Mouse (Mus musculus) MEL (cell line): ENCODE results near the gene Mthfd1l. TPM values are rescaled to one million over a fixed set of nuclear protein-coding genes. Genes with fewer than 3 reads are reported as not detected.

Experiments
- DNase-seq: peaks from one replicate; pipeline ENCODE4 v3.0.0; 2011; ENCODE audit warnings: low read depth, low spot score
- H3K27ac ChIP-seq: 2 replicates; pipeline ENCODE4 v1.5.1; 2012; ENCODE audit warnings: low read depth, mild to moderate bottlenecking, control low read depth, low read length, moderate library complexity; ENCODE audit not compliant: control insufficient read depth
- H3K27me3 ChIP-seq, 2 experiments: fragments of 150-350 bp in 1 of 2; sonication (generic) in 1 of 2; 2 replicates each; pipeline ENCODE4 v1.6.1; 2012; ENCODE audit warnings: low read length in 2 of 2, mild to moderate bottlenecking in 2 of 2, improper control_type of control experiment in 1 of 2, moderate library complexity in 1 of 2; ENCODE audit not compliant: insufficient read depth in 2 of 2, control insufficient read depth in 1 of 2
- H3K36me3 ChIP-seq, 2 experiments: 2 replicates each; pipeline ENCODE4 v1.6.1; 2012 to 2014; ENCODE audit warnings: low read length in 2 of 2, improper control_type of control experiment in 1 of 2, inconsistent platforms in 1 of 2, mild to moderate bottlenecking in 1 of 2; ENCODE audit not compliant: insufficient read depth in 2 of 2, control insufficient read depth in 1 of 2
- H3K4me1 ChIP-seq, 2 experiments: fragments of 150-350 bp in 1 of 2; sonication (generic) in 1 of 2; 2 replicates each; pipeline ENCODE4 v1.6.1; 2012; ENCODE audit warnings: low read length in 2 of 2, improper control_type of control experiment in 1 of 2, mild to moderate bottlenecking in 1 of 2; ENCODE audit not compliant: insufficient read depth in 2 of 2, control insufficient read depth in 1 of 2
- H3K4me3 ChIP-seq, 2 experiments: fragments of 150-350 bp in 1 of 2; sonication (generic) in 1 of 2; 2 replicates each; pipeline ENCODE4 v1.5.1; 2012; ENCODE audit warnings: low read depth in 2 of 2, low read length in 2 of 2, mild to moderate bottlenecking in 2 of 2, moderate library complexity in 2 of 2, control low read depth in 1 of 2, improper control_type of control experiment in 1 of 2; ENCODE audit not compliant: control insufficient read depth in 1 of 2, insufficient read depth in 1 of 2
- H3K79me2 ChIP-seq: 2 replicates; pipeline ENCODE4 v1.6.1; 2012; ENCODE audit warnings: mild to moderate bottlenecking, low read length, moderate library complexity; ENCODE audit not compliant: control insufficient read depth, poor library complexity, insufficient read depth
- H3K9ac ChIP-seq: 2 replicates; pipeline ENCODE4 v1.6.1; 2012; ENCODE audit warnings: low read depth, mild to moderate bottlenecking, control low read depth, low read length, moderate library complexity; ENCODE audit not compliant: control insufficient read depth, poor library complexity, severe bottlenecking
- H3K9me3 ChIP-seq: fragments of 150-350 bp; sonication (generic); replicated peaks from 2 replicates; pipeline ENCODE4 v1.6.1; 2012; ENCODE audit warnings: mild to moderate bottlenecking, low read length, improper control_type of control experiment, moderate library complexity; ENCODE audit not compliant: insufficient read depth
- BHLHE40 ChIP-seq: IDR thresholded peaks from 2 replicates; pipeline ENCODE4 v1.6.1; 2012; ENCODE audit warnings: low read depth, mild to moderate bottlenecking, inconsistent platforms, low read length, improper control_type of control experiment, borderline replicate concordance
- CHD2 ChIP-seq: IDR thresholded peaks from 2 replicates; pipeline ENCODE4 v1.6.1; 2011; ENCODE audit warnings: low read length, improper control_type of control experiment
- E2F4 ChIP-seq: IDR thresholded peaks from 2 replicates; pipeline ENCODE4 v1.6.1; 2011; ENCODE audit warnings: low read depth, low read length, improper control_type of control experiment, borderline replicate concordance
- ELF1 ChIP-seq: IDR thresholded peaks from 2 replicates; pipeline ENCODE4 v1.6.1; 2014; ENCODE audit warnings: low read depth, mild to moderate bottlenecking, inconsistent platforms, low read length, improper control_type of control experiment, moderate library complexity
- JUND ChIP-seq: IDR thresholded peaks from 2 replicates; pipeline ENCODE4 v1.6.1; 2011; ENCODE audit warnings: low read depth, mild to moderate bottlenecking, improper control_type of control experiment, low read length
- KAT2A ChIP-seq: conservative IDR thresholded peaks from 2 replicates; pipeline ENCODE4 v1.6.1; 2012; ENCODE audit warnings: low read depth, low read length, improper control_type of control experiment, inconsistent platforms
- MYC ChIP-seq: IDR thresholded peaks from 2 replicates; pipeline ENCODE4 v1.6.1; 2011; ENCODE audit warnings: low read depth, mild to moderate bottlenecking, low read length, improper control_type of control experiment, moderate library complexity
- POLR2A ChIP-seq, 2 experiments: IDR thresholded peaks; 2 replicates each; pipeline ENCODE4 v1.6.1; 2011 to 2012; ENCODE audit warnings: low read length in 2 of 2, mild to moderate bottlenecking in 2 of 2, control low read depth in 1 of 2, improper control_type of control experiment in 1 of 2, low read depth in 1 of 2, moderate library complexity in 1 of 2; ENCODE audit not compliant: control insufficient read depth in 1 of 2, insufficient read depth in 1 of 2, poor library complexity in 1 of 2
- POLR2AphosphoS5 ChIP-seq: IDR thresholded peaks from 2 replicates; pipeline ENCODE4 v1.6.1; 2012; ENCODE audit warnings: low read depth, borderline replicate concordance, mild to moderate bottlenecking, inconsistent platforms, low read length, moderate library complexity, mixed read lengths
- RCOR1 ChIP-seq: IDR thresholded peaks from 2 replicates; pipeline ENCODE4 v1.6.1; 2012; ENCODE audit warnings: low read depth, mild to moderate bottlenecking, inconsistent platforms, low read length, improper control_type of control experiment
- SIN3A ChIP-seq: IDR thresholded peaks from 2 replicates; pipeline ENCODE4 v1.6.1; 2012; ENCODE audit warnings: low read length, improper control_type of control experiment, inconsistent platforms
- TBP ChIP-seq: IDR thresholded peaks from 2 replicates; pipeline ENCODE4 v1.8.0; 2011; ENCODE audit warnings: low read depth, low read length, improper control_type of control experiment
- UBTF ChIP-seq: IDR thresholded peaks from 2 replicates; pipeline ENCODE4 v1.6.1; 2012; ENCODE audit warnings: low read depth, mild to moderate bottlenecking, inconsistent platforms, low read length, improper control_type of control experiment, moderate library complexity, borderline replicate concordance; ENCODE audit not compliant: insufficient read depth
- USF2 ChIP-seq, 2 experiments: IDR thresholded peaks; 2 replicates each; pipeline ENCODE4 v1.6.1; 2011 to 2012; ENCODE audit warnings: improper control_type of control experiment in 2 of 2, low read length in 2 of 2, borderline replicate concordance in 1 of 2, inconsistent platforms in 1 of 2, low read depth in 1 of 2, mild to moderate bottlenecking in 1 of 2; ENCODE audit not compliant: insufficient read depth in 1 of 2
- ZC3H11A ChIP-seq: IDR thresholded peaks from 2 replicates; pipeline ENCODE4 v1.6.1; 2012; ENCODE audit warnings: low read depth, mild to moderate bottlenecking, inconsistent platforms, low read length, improper control_type of control experiment
- polyA plus RNA-seq, 2 experiments: library from polyadenylated mRNA; stranded (reverse) in 1 of 2; unstranded in 1 of 2; fragments of >175 nt in 1 of 2; fragments of >200 nt in 1 of 2; gene quantifications; 2 replicates each; pipeline versions ENCODE4 v1.2.1 to v1.2.4; 2012; ENCODE audit warnings: low replicate concordance in 2 of 2, low read depth in 1 of 2; ENCODE audit not compliant: insufficient read length in 2 of 2, insufficient read depth in 1 of 2, missing spikeins in 1 of 2
- total RNA-seq: library from RNA; depleted of rRNA; stranded (reverse); fragments of 300-350 nt; gene quantifications from 2 replicates; pipeline ENCODE4 v1.2.3, GENCODE M21; 2012

The Mthfd1l gene
- total and polyA plus RNA-seq, 3 experiments, result 43.1 to 1,097 (median 83.0) TPM

- H3K4me1 ChIP-seq, result peaks cover 8 to 16% of the 10 kb centered on the region in 2 experiments
- H3K9ac ChIP-seq, result no peak overlapping the region
- no peaks in the 10 kb centered on the region for H3K79me2 ChIP-seq
- H3K9me3 ChIP-seq, result no peaks in the 10 kb centered on the region
- DNase-seq, result no peak
- peaks cover 3 to 19% of the 10 kb centered on the region in 2 experiments for H3K36me3 ChIP-seq
- H3K27ac ChIP-seq, result no peak overlapping the region
- no peaks in the 10 kb centered on the region for H3K27me3 ChIP-seq
- H3K4me3 ChIP-seq, result no peak overlapping the region
- no peak for TF ChIP-seq MYC
- TF ChIP-seq UBTF, result no peak
- no peak for TF ChIP-seq RCOR1
- no peak for TF ChIP-seq JUND
- TF ChIP-seq SIN3A, result no peak
- no peak for TF ChIP-seq CHD2
- no peak for TF ChIP-seq POLR2AphosphoS5
- no peak for TF ChIP-seq KAT2A
- no peak for TF ChIP-seq BHLHE40
Measured at GRCm38 (mm10) chr10:4119287-4119686, 146.4 kb downstream of the Mthfd1l start.

GRCm38 (mm10) chr10:4120708-4121107, 147.8 kb downstream of the Mthfd1l start:
- Histone ChIP-seq H3K36me3 (peaks cover 3 to 26% of the 10 kb centered on the region in 2 experiments), H3K79me2 (no peaks in the 10 kb centered on the region), H3K4me1 (peaks cover 9 to 16% of the 10 kb centered on the region in 2 experiments), H3K9me3 (no peaks in the 10 kb centered on the region), H3K4me3 (no peak overlapping the region), H3K9ac (no peak overlapping the region)
- no peak for TF ChIP-seq RCOR1
- TF ChIP-seq ZC3H11A, result no peak
- no peak for TF ChIP-seq POLR2AphosphoS5
- TF ChIP-seq MYC, result no peak
- no peak for TF ChIP-seq ELF1
- no peak for TF ChIP-seq USF2 (IDR thresholded peaks at IDR 0.05; ENCODE audit: borderline replicate concordance in 1 of 2, insufficient read depth in 1 of 2, low read depth in 1 of 2, low read length in 2 of 2)
- TF ChIP-seq E2F4, result no peak
- no peak for TF ChIP-seq TBP
- TF ChIP-seq POLR2A (IDR thresholded peaks at IDR 0.05; ENCODE audit: control insufficient read depth in 1 of 2, insufficient read depth in 1 of 2, low read depth in 1 of 2, low read length in 2 of 2, poor library complexity in 1 of 2), result no peak
- TF ChIP-seq, all 39 proteins: peak for 0
- no peak for DNase-seq
- Histone ChIP-seq H3K27me3 (no peaks in the 10 kb centered on the region), H3K27ac (no peak overlapping the region)
